Mouse (Mus musculus) forebrain, embryonic 11.5 days (tissue): ENCODE data around the gene Sirt5. TPM values are rescaled to one million over a fixed set of nuclear protein-coding genes. Genes with fewer than 3 reads are reported as not detected.

ENCODE experiments used
- ATAC-seq: fragments of 200-750 bp; cut with Nextera tagmentation; replicated peaks from 2 replicates; pipeline ENCODE4 v1.8.0; 2017; ENCODE audit warnings: moderate TSS enrichment; ENCODE audit not compliant: low FRiP score
- DNase-seq: peaks from one replicate; pipeline ENCODE4 v3.0.0-alpha.2; 2017; ENCODE audit warnings: low spot score
- H3K27ac ChIP-seq: fragments of 300-500 bp; sonication (generic); 2 replicates; pipeline ENCODE4 v1.5.1; 2014; ENCODE audit warnings: low read depth, low read length
- H3K27me3 ChIP-seq: fragments of 300-500 bp; sonication (generic); 2 replicates; pipeline ENCODE4 v1.6.1; 2014; ENCODE audit warnings: mild to moderate bottlenecking, low read length, mixed read lengths; ENCODE audit not compliant: control insufficient read depth, insufficient read depth
- H3K36me3 ChIP-seq: fragments of 300-500 bp; sonication (generic); 2 replicates; pipeline ENCODE4 v1.6.1; 2014; ENCODE audit warnings: mild to moderate bottlenecking, low read length, moderate library complexity, mixed read lengths; ENCODE audit not compliant: control insufficient read depth, insufficient read depth
- H3K4me1 ChIP-seq: fragments of 300-500 bp; sonication (generic); replicated peaks from 2 replicates; pipeline ENCODE4 v1.6.1; 2014; ENCODE audit warnings: low read length, mixed read lengths; ENCODE audit not compliant: control insufficient read depth, insufficient read depth
- H3K4me2 ChIP-seq: fragments of 300-500 bp; sonication (generic); 2 replicates; pipeline ENCODE4 v1.6.1; 2014; ENCODE audit warnings: low read depth, mild to moderate bottlenecking, low read length, moderate library complexity, mixed read lengths; ENCODE audit not compliant: severe bottlenecking
- H3K4me3 ChIP-seq: fragments of 300-500 bp; sonication (generic); 2 replicates; pipeline ENCODE4 v1.5.1; 2014; ENCODE audit warnings: low read depth, low read length
- H3K9ac ChIP-seq: fragments of 300-500 bp; sonication (generic); 2 replicates; pipeline ENCODE4 v1.6.1; 2014; ENCODE audit warnings: low read length
- H3K9me3 ChIP-seq: fragments of 300-500 bp; sonication (generic); 2 replicates; pipeline ENCODE4 v1.6.1; 2016; ENCODE audit warnings: low read length, mixed read lengths; ENCODE audit not compliant: control insufficient read depth
- WGBS: fragments of 180-500 bp; shearing (Covaris S2); extraction: QIAGEN DNeasy Blood & Tissue Kit; methylation state at CpG from one replicate; pipeline ENCODE4 v1.1.7; 2014; 5-methylcytosine and 5-hydroxymethylcytosine counted together
- polyA plus RNA-seq: library from polyadenylated mRNA; unstranded; fragments of >200 nt; fragmentation: Nextera tagmentation; extraction: Ambion mirVana; gene quantifications from 2 replicates; pipeline ENCODE4 v1.2.1, GENCODE M21; 2014

The Sirt5 gene
- polyA plus RNA-seq, 1 experiment from 2014 or later, result 28.9 TPM

- Histone ChIP-seq H3K4me3 (no peak overlapping the region), H3K27ac (no peak overlapping the region), H3K4me2 (no peak overlapping the region), H3K36me3 (no peaks in the 10 kb centered on the region), H3K9ac (no peak overlapping the region), H3K9me3 (no peaks in the 10 kb centered on the region), H3K27me3 (no peaks in the 10 kb centered on the region), H3K4me1 (0 out of 2 replicates have a peak, but pooled peaks cover 4% of the 10 kb centered on the region)
- 93% methylated on average over 8 of the region's 8 CpGs for WGBS
- DNase-seq (no peak), ATAC-seq (no peak)
These were observed 27.3 kb upstream of the Sirt5 start for GRCm38 (mm10) chr13:43338001-43338400.

DNA sequence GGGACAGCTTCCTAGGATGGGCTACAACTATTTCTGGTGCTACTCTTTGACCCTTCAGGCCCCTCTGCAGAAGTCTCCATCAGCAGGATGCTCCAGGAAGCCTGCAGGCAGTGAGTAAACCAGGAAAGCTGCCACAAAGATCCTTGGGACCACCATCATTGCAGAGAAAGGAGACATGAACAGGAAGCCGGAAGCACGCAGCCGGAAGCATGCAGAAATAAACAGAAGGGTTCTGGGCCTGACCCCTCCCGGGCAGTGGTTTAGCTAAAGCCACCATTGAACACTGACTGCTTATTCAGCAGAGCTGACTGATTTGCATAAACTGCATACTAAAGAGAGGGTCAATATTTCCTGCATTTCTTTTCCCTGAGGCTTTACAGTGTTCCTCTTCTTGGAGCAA, 26.7 kb upstream of the Sirt5 start:
- 71% methylated on average over 4 of the region's 4 CpGs for WGBS
- Histone ChIP-seq H3K9ac (no peak overlapping the region), H3K9me3 (no peaks in the 10 kb centered on the region), H3K4me1 (0 out of 2 replicates have a peak, but pooled peaks cover 4% of the 10 kb centered on the region), H3K27me3 (no peaks in the 10 kb centered on the region), H3K4me2 (no peak overlapping the region), H3K4me3 (no peak overlapping the region), H3K36me3 (no peaks in the 10 kb centered on the region), H3K27ac (no peak overlapping the region)
- DNase-seq (no peak), ATAC-seq (no peak)

DNA sequence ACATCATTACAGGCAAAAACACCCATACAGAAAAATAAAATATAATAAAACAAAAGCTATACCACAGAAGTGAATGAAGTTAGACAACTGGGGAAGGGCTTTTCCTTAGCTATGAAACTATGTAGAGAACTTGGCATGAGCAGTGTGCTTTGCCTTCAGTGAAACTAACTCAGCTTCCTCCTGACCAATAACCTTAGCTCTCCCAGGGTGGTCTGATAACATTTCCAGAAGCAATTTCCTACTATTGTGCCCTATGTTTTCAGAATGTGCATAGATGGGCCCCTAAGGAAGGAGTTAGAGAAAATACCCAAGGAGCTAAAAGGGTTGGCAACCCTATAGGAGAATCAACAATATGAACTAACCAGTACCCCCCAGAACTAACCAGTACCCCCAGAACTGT, 18.5 kb upstream of the Sirt5 start:
- Histone ChIP-seq H3K4me2 (no peak overlapping the region), H3K4me3 (no peak overlapping the region)

DNA sequence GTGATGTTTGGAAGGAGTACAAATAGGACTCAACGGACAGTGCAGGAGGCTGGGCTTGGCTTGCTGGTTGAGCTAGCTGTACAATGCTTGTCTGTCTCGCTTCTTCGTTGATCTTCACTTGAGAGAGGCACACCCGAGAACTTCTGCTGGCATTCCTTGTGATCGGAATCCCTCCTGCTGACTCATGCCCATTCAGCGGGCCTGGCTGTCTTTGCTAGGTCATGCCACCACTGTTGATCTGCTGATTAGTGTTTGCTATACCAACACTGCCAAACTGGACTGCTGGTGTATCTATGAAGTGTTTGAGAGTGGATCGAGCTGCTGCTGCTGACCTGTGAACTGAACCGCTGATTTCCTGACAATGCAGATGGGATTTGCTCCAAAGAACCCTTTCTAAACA, 15.9 kb upstream of the Sirt5 start:
- Histone ChIP-seq H3K27ac (no peak overlapping the region), H3K9me3 (no peaks in the 10 kb centered on the region), H3K4me3 (no peak overlapping the region), H3K36me3 (no peaks in the 10 kb centered on the region), H3K4me2 (no peak overlapping the region), H3K4me1 (no peaks in the 10 kb centered on the region), H3K9ac (no peak overlapping the region), H3K27me3 (no peaks in the 10 kb centered on the region)
- 79% methylated on average over 8 of the region's 8 CpGs for WGBS
- DNase-seq (no peak), ATAC-seq (no peak)

More for the DNA sequence above, 18.5 kb upstream of the Sirt5 start:
- H3K36me3 ChIP-seq, result no peaks in the 10 kb centered on the region
- ATAC-seq, result no peak
- no peaks in the 10 kb centered on the region for H3K4me1 ChIP-seq
- no peak overlapping the region for H3K27ac ChIP-seq
- no peak overlapping the region for H3K9ac ChIP-seq
- DNase-seq, result no peak
- no peaks in the 10 kb centered on the region for H3K27me3 ChIP-seq
- H3K9me3 ChIP-seq, result no peaks in the 10 kb centered on the region

DNA sequence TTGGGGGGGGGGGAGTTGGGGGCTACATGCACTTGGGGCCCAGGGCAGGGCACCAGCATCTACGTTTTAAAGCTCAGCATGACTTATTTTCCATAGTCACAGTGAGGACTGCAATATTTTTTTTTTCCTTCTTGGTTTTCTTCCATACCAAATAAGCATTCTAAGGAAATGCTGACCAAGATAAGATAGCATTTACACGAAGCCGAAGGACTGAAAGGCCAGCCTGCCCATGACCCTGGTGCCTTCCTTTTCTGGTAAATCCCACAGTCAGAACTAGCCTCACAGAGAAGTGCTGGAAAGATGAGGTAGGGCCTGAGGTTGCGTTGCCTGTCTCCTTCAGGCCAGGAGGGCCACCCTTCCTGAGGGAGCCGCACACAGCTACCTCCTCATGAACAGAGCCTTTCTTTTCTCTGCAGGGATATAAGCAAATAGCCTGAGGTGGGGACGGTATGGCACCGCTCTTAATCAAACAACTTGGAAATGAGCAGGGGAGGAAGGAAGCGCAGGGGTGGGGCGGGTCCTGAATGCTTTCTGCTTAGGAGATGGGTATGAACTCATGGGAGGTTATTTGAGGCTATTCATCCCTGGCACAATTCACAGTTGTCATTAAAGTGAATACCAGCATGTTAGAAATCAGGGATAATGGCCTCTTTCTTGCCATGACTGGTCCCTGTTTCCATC, 14.7 kb upstream of the Sirt5 start:
- 78% methylated on average over 9 of the region's 9 CpGs for WGBS
- DNase-seq, result no peak

GRCm38 (mm10) chr13:43353356-43353755, 11.9 kb upstream of the Sirt5 start:
- 82% methylated on average over 4 of the region's 4 CpGs for WGBS
- ATAC-seq (no peak), DNase-seq (no peak)

More for the DNA sequence above, 14.7 kb upstream of the Sirt5 start:
- no peak overlapping the region for H3K4me2 ChIP-seq
- no peak overlapping the region for H3K27ac ChIP-seq
- no peak overlapping the region for H3K9ac ChIP-seq
- H3K36me3 ChIP-seq, result no peaks in the 10 kb centered on the region
- no peak for ATAC-seq
- H3K4me3 ChIP-seq, result no peak overlapping the region
- no peaks in the 10 kb centered on the region for H3K27me3 ChIP-seq
- no peaks in the 10 kb centered on the region for H3K9me3 ChIP-seq
- no peaks in the 10 kb centered on the region for H3K4me1 ChIP-seq

DNA sequence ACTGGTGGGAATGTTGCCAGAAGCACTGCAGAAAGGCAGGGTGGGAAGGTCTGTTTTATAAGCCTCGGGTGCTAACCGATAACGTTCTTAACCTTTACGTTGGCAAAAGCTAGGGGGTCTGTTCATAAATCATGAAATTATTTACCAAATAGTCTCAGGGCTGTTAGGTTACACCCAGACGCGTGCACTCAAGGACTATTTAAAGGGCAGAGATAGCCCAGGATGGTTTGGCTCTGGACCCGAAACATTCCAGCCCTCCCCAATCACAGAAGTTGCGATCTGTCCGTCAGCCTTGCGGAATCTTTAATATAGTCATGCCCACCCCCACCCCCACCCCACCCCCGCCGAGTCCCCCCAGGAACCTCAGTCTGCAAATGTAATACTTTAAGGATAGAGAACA, 10.9 kb upstream of the Sirt5 start:
- Histone ChIP-seq H3K9ac (no peak overlapping the region), H3K36me3 (no peaks in the 10 kb centered on the region), H3K9me3 (no peaks in the 10 kb centered on the region), H3K4me1 (no peaks in the 10 kb centered on the region), H3K4me3 (no peak overlapping the region), H3K4me2 (no peak overlapping the region), H3K27me3 (no peaks in the 10 kb centered on the region), H3K27ac (no peak overlapping the region)
- 88% methylated on average over 12 of the region's 12 CpGs for WGBS
- no peak for ATAC-seq
- DNase-seq, result no peak

More at GRCm38 (mm10) chr13:43353356-43353755, 11.9 kb upstream of the Sirt5 start:
- Histone ChIP-seq H3K9me3 (no peaks in the 10 kb centered on the region), H3K4me2 (no peak overlapping the region), H3K4me3 (no peak overlapping the region), H3K36me3 (no peaks in the 10 kb centered on the region), H3K27me3 (no peaks in the 10 kb centered on the region), H3K9ac (no peak overlapping the region), H3K27ac (no peak overlapping the region), H3K4me1 (no peaks in the 10 kb centered on the region)

GRCm38 (mm10) chr13:43356346-43357125, 8.8 kb upstream of the Sirt5 start:
- no peak for ATAC-seq
- H3K27me3 ChIP-seq, result no peaks in the 10 kb centered on the region
- DNase-seq, result no peak
- no peak overlapping the region for H3K27ac ChIP-seq
- no peaks in the 10 kb centered on the region for H3K4me1 ChIP-seq
- no peaks in the 10 kb centered on the region for H3K9me3 ChIP-seq
- H3K4me2 ChIP-seq, result no peak overlapping the region
- H3K4me3 ChIP-seq, result no peak overlapping the region
- no peaks in the 10 kb centered on the region for H3K36me3 ChIP-seq
- H3K9ac ChIP-seq, result no peak overlapping the region
- 88% methylated on average over 14 of the region's 14 CpGs for WGBS
